Mouse (Mus musculus) frontal cortex, postnatal 25 days (tissue): ENCODE results near the gene Sept5.

Source experiments
- DNase-seq, 2 experiments: peaks; one replicate each; pipeline ENCODE4 v3.0.0; 2022; ENCODE audit warnings: low spot score in 2 of 2

The Sept5 gene

DNA sequence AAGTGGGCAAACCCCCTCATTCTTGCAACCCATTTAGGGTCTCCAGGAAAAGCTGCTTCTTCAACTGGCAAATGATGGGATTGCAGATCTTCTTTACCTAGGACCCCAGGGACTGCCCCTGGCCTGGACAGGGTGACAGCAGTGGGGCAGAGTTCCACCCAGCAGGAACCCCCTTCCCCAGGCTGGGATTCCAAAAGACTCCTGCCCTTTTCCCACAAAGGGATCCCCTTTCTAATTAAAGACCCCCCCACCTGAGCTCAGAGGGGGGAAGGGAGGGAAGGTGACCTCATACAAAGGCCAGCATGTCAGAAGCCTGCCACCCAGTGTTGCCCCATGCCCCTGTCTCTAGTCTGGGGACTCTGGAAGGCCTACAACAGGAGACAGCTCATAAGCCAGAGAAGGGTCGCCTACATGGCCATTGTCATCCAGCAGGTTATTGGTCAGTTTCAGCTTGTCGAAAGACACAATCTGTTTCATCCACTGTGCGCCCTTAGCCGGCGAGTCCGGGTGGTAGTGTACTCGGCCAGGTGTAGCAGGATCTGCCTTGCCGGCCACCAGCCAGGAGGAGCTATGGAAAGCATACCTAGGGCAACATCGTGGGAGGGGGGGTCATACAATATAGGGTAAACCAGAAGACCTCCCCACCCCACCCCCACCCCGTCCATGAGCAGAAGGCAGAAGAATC is 45.9 kb downstream of the Sept5 start:
- DNase-seq: no peak

DNA sequence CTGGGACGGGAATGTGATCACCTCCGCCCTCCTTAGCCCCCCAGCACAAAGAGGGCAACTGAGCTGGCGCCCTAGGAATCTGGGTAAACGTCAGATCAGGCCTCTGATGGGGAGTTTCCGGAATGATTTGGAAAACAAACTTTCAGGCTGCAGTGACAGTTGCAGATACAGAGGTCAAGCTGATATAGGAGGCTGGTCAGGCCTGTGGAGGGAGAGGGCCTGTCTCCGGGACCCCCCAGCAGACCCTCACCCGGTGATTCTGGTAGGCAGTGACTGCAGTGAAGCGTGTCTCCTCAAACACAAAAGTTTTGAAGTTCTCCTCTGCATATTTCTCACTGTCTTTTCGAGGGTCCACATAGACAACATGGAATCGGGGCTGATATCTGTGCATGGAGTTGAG is 46.6 kb downstream of the Sept5 start:
- no peak for DNase-seq

DNA sequence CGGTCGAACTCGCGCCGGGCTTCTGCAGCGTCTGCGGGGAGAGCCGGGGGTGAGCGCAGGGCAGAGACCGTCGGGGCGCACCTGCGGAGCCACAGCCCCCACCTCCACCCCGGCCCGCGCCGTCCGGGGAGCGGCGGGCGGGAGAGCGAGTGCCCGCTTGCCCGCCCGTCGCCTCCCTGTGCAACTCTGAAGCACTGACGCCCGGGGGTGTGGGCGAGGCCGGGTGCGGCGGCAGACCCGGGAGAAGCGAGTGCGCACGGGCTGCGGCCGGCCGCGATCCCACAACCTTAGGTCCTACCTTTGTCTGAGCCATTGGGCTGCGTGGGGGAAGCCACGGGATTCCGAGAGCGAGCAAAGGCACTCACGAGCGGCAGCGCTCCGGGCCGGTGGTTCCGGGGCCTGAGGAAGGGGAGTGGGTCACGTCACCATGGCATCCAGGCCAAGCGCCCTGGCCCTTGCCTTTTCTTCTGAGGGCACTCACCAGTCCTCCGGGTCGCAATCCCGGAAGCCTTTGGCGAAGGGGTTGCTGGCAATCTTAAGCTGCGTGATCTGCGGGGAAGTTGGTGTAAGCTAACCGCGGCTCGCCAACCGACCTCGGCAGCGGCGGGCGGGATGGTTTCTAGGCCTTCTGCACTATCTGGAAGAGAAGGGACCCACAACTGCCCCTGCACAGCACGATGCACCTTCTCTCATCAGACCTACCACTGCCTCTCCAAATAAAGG is 47.2 kb downstream of the Sept5 start:
- DNase-seq: no peak

DNA sequence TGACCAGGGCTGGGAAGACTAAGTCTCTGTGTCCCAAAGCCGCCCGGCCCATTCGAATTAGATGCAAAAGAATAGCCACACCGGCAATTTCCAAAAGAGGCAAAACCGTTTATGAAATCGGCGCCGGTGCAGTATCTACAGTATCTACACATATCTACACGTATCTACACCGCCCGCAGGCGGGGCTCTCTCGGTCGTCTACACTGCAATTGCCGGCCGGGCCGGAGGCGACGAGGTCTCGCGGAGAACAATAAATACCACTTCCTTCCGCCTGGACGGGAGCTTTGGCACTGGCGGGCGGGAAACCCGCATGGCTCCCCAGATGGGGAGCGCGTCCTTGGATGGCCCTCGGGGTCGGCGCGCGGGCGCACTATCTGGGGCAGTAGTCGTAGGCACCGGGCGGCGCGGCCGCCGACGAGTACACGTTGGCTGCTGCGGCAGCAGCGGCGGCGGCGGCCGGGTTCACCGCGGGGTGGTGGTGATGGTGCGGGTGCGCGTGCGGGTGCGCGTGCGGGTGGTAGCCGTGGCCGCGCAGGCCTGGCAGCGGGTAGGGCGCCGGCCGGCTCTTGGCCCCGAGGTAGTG is 48.0 kb downstream of the Sept5 start:
- no peak for DNase-seq

DNA sequence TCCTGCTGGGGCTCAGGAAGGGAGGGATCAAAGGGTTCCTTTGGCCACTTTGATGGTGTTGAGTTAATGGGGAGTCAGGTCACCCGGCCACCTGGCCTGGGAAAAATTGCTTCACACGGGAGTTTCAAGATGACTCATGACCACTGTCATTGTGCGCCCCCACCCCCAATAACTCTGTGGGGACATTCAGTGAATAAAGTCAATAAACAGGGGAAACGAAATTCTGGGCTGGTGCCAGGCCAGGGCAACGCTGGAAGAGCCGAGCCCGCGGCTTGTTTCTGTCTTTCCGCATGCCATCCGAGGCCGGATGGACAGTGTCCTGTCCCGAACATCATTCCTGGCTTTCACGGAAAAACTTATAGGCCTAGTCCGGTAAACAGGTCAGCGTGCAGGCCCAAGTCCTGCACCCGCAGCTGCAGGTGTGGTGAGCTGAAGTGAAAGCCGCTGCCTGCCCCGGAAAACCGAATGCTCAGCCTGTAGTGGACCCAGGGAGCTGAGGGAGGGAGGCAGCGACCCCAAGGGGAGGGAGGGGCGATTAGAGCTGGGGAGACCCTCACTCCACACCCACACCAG is 48.6 kb downstream of the Sept5 start:
- DNase-seq: no peak

DNA sequence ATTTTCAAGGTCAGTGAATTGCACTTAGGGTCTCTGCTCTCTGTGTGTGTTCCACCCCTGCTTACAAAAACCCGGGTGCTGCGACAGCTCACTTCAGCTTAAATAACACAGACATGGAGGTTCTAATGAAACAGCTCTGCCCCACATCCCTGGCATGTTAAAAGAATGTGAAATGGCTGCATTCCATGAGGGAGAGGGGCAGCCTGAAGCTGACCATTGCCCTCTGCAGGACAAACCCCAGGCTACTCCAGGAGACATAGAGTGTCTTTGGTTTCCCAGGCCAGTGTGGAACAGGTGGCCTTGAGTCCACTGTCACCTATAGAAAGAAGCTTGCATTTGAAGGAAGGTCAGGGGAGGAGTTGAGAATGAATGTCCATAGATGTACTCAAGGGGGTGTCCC is 49.4 kb downstream of the Sept5 start:
- DNase-seq: no peak

DNA sequence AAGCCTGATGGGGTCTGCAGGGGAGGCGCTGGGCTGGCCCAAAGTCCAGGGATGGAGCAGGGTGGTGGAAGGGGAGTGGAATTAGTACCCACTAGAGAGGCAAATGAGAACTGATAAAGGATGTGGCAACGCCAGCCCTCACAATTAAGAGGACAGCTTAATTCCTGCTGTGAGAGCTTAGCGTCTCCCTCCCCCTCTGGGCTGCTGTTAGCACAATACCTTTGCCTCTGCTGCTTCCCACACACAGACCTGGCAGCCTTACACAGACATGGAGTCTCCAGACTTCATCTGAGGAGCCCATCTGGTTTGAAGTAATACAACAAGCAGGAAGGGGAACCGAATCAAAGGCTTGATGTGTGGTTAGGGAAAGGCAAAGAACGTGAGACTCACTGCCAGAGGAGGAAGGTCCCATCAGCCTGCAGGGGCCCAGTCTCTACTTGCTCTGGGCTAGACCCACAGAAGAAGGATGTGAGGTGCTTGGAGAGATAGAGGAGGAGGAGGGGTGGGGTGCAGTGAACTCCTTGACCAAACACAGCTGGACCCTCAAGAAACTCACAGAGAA is 52.1 kb downstream of the Sept5 start:
- DNase-seq: no peak

DNA sequence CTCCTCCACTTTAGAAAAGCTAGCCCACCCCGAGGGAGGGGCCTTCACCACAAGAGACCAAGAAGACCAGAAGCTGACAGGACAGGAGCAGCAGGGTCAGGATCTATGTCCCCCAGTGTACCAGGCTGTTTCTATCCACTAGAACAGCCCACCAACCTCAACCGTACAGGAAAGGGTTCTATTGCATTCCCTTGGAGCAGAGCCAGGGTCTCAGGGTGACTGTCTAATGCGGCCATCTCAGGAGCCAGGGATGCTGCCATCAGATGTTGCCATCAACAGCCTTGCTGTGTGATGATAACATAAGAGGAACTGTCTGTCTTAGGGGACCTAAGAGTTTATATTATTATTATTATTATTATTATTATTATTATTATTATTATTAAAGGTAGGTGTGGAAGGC is 52.7 kb downstream of the Sept5 start:
- DNase-seq: no peak

DNA sequence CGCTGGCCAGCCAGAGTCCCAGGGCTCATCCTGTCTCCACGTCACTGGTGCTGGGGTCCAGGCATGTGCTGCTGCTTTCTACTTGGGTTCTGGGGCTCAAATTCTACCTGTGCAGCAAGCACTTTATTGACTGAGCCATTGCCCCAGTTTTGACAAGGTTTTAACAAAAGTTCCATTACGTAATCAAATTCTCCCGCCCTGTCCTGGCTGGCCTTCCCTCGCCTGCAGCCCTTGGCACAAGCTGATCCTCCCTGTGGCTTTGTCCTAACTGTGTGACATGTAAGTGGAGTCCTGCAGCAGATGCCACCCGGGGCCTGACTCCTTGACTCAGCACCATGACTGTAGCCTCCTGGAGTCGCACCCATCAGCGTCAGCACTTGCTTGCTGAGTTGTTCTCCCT is 55.6 kb downstream of the Sept5 start:
- DNase-seq: no peak
